Mouse (Mus musculus): ENCODE measurements at regions not wholly inside any gene's neighbourhood (a gene's known extent, or its start where the extent isn't known, plus 50 kb on each side); places are given as distances from the start of the nearest gene placed in this dataset.

GRCm38 (mm10) chr10:39248486-39248885, 84.9 kb upstream of the Ccn6 start:
- DNase-seq = no peak

GRCm38 (mm10) chr10:39246984-39247383, 83.4 kb upstream of the Ccn6 start:
- DNase-seq = no peak

GRCm38 (mm10) chr10:39245141-39245540, 81.5 kb upstream of the Ccn6 start:
- DNase-seq = no peak

- DNase-seq = no peak
Measured at GRCm38 (mm10) chr10:39244061-39244460, 80.5 kb upstream of the Ccn6 start.

GRCm38 (mm10) chr10:39242398-39242797, 78.8 kb upstream of the Ccn6 start:
- DNase-seq = no peak

- no peak for DNase-seq
Measured at GRCm38 (mm10) chr10:39241922-39242321, 78.3 kb upstream of the Ccn6 start.

- no peak for DNase-seq
Measured at GRCm38 (mm10) chr10:39241486-39241885, 77.9 kb upstream of the Ccn6 start.

GRCm38 (mm10) chr10:39240966-39241365, 77.4 kb upstream of the Ccn6 start:
- DNase-seq = no peak

GRCm38 (mm10) chr10:39240178-39240791, 76.7 kb upstream of the Ccn6 start:
- no peak for DNase-seq

GRCm38 (mm10) chr10:39239498-39240177, 76.0 kb upstream of the Ccn6 start:
- DNase-seq = peak; percentile 60 to 78

GRCm38 (mm10) chr10:39238596-39238995, 75.0 kb upstream of the Ccn6 start:
- peak in 1 of 2 experiments; percentile 29 for DNase-seq

GRCm38 (mm10) chr10:39237549-39237948, 74.0 kb upstream of the Ccn6 start:
- no peak for DNase-seq

GRCm38 (mm10) chr10:39233926-39234450, 70.4 kb upstream of the Ccn6 start:
- no peak for DNase-seq

- DNase-seq = no peak
Measured at GRCm38 (mm10) chr10:39233191-39233590, 69.6 kb upstream of the Ccn6 start.

GRCm38 (mm10) chr10:39230634-39231410, 67.2 kb upstream of the Ccn6 start:
- DNase-seq = no peak

GRCm38 (mm10) chr10:39229233-39229632, 65.6 kb upstream of the Ccn6 start:
- no peak for DNase-seq

GRCm38 (mm10) chr10:39228027-39228426, 64.4 kb upstream of the Ccn6 start:
- DNase-seq = no peak

- DNase-seq = no peak
Measured at GRCm38 (mm10) chr10:39227499-39227942, 63.9 kb upstream of the Ccn6 start.

GRCm38 (mm10) chr10:39226518-39226917, 62.9 kb upstream of the Ccn6 start:
- DNase-seq = no peak

- no peak for DNase-seq
Measured at GRCm38 (mm10) chr10:39224449-39225094, 61.0 kb upstream of the Ccn6 start.

GRCm38 (mm10) chr10:39221028-39221427, 57.4 kb upstream of the Ccn6 start:
- no peak for DNase-seq

GRCm38 (mm10) chr10:39219366-39219765, 55.8 kb upstream of the Ccn6 start:
- no peak for DNase-seq

- no peak for DNase-seq
Measured at GRCm38 (mm10) chr10:39218151-39218550, 54.6 kb upstream of the Ccn6 start.
